Mouse (Mus musculus): Measurements from ENCODE around the gene Gm49388.
"Not testable (repeated sequence)": the region's sequence is repeated elsewhere in the genome, so short reads cannot be mapped to it uniquely, and the experiment has no call there.

Gm49388 gene

DNA sequence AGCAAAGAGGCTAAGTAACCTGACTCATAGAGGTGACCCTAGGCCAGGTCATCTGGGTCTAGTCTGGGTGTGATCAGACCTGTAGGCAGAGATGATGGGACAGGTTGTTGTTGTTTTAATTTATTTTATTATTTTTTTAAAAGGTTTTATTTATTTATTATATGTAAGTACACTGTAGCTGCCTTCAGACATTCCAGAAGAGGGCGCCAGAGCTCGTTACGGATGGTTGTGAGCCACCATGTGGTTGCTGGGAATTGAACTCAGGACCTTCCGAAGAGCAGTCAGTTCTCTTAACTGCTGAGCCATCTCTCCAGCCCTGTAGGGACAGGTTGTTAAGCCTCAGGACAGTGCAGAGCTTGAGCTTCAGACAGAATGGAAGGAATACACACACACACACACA is 52.5 kb downstream of the Gm49388 start:
- in situ Hi-C loops (cut with MboI, MseI): not testable (repeated sequence)

DNA sequence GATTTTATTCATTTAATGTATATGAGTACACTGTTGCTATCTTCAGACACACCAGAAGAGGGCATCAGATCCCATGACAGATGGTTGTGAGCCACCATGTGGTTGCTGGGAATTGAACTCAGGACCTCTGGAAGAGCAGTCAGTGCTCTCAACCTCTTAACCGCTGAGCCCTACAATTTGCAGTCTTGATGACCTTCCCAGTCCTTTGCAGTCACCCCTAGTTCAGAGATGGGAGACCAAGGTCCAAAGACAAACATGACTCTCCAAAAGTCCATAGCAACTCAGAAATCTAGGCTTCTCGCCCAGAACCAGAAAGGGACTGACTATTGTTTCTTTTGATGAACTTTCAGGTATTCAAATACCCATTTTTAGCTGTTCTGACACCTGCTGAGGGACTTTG is 54.6 kb downstream of the Gm49388 start:
- in situ Hi-C loops (cut with MboI, MseI): loop anchor here (10.0 kb wide), 1 partner anchor 945 kb away; no protein-coding TSS in a partner anchor

DNA sequence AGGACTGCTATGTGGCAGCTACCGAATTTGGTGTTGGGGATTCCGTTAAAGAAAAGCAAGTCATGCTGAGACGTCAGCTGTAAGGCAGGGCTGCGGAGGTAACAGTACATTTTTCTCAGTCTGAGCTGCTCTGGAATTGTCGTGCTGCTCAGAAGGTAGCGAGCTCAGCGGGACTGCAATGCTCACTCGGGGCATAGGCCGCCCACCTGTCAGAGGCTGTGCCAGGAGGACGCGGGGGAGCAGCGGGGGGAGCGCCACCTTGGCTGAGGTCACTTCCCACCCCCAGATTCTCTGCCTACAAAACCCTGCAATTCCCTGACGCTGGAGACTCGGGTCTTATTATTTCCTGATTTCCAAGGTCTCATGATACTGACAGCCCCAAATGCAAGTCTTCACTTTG is 55.5 kb downstream of the Gm49388 start:
- in situ Hi-C loops (cut with MboI, MseI): loop anchor here (10.0 kb wide), 1 partner anchor 946 kb away; no protein-coding TSS in a partner anchor

DNA sequence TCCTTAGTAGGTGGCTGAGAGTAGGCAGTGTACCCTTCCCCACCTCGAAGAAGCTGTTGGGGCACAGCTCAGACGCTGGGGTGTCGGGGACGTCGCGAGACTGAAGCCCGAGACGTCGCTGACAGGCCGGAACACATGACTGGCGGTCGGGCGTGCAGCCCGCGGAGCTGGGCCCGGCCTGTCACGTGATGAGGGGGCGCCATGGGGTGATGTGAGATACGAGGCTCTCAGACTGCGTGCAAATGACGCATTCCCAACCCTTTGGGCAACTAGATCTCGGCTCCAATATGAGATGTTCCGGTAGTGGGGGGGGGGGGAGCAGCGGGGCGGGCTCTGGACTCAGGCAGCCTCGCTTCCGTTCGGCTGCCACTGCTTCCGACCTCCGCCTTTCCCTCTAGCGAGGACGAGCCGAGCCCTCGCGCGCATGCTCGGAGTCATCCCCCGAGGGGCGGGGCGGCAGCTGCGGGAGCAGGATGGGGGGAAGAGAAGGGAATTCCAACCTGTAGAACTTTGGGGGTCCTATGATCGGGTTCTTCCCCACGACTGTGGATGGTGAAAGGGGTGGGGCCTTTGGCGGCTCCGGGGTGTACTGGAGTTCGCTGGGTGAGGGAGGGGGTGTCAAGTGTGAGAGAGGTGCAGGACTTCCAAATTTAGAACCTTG is 56.1 kb downstream of the Gm49388 start:
- in situ Hi-C loops (cut with MboI, MseI): loop anchor here (10.0 kb wide), 1 partner anchor 947 kb away; no protein-coding TSS in a partner anchor

DNA sequence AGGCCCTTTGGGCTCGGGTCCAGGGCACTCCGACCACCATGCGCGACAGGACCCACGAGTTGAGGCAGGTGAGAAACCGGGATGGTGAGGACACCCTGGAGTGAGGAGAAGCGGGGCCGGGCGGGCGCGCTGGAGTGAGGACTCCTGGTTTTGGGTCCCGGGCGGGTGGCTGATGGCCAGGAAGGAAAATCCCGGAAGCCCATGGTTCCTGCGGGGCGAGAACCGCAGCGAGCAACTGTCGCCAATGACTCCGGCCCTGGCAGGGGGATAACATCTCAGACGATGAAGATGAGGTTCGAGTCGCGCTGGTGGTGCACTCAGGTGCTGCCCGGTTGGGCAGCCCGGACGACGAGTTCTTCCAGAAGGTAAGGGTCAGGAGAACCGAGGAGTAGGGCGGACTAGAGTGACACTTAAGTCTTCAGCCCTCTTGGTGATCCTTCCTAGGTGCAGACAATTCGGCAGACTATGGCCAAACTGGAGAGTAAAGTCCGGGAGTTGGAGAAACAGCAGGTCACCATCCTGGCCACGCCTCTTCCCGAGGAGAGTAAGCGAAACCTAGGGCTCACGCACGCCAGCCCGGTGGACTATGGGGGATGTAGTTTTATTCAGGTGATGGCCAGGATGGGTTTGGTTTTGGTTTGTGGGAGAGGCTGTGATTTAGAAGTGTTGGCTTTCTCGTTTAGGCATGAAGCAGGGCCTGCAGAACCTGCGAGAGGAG is 56.8 kb downstream of the Gm49388 start:
- in situ Hi-C loops (cut with MboI, MseI): loop anchor here (10.0 kb wide), 1 partner anchor 947 kb away; no protein-coding TSS in a partner anchor

DNA sequence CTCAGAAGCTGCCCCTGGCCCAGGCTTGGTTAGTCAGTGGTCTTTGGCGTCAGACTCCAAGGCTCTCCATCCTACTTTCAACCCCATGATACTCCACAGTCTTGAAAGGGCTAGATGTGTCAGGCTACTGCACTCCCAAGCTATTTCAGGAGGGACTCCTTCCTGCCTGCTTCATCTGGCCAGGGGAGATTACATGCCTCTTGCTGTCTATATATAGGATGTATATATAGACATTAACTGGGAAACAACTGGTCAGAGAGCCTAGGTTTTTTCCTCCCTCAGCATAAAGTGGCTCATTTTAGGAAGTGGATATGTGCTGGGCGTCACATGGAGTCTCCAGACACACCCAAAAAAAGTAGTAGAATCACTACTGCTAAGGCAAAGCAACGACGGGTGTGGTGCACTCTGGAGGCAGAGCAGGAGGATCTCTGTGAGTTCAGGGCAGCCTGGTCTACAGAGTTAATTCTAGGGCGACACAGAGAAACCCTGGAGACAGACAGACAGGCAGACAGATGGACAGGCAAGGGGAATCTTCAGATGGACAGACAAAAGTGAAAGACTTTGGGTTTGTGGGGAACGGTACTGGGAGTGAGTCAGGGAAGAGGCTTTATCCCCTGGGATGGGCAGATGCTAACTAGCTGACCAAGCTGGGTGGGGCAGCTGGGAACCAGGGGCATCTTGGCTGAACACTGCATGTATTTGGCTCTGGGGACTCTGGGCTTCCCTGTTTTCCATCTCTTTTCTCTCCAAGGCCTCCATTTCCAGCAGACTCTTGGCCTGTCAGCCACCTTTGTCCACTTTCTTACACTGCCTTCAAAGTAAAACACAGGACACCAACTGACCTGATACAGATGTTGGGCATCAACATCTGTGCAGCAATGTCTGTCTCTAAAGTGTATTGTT is 64.8 kb downstream of the Gm49388 start:
- in situ Hi-C loops (cut with MboI, MseI): loop anchor here (10.0 kb wide), 1 partner anchor 955 kb away; no protein-coding TSS in a partner anchor

DNA sequence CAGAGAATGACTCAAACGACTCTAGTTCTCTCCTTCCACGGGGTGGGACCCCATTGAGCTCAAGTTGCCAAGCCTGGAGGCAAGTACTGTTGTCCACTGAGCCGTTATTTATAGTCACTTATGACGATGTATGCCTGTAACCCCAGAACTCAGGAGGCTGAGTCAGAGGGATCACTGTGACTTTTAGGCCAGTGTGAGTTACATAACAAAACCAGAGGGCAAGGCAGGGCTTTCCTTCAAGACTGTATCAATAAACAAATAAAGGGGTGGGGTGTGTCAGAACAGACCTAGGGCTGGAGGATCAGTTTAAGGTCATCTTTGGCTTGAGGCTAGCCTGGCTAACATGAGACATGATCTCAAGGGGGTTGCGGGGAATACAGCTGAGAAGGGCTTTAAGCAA is 65.5 kb downstream of the Gm49388 start:
- in situ Hi-C loops (cut with MboI, MseI): no loop called here

Data from T-helper 2 cell (primary cell).